Mouse (Mus musculus) lung, embryonic 16.5 days (tissue): Measurements from ENCODE around the gene Avpr2. TPM values are rescaled to one million over a fixed set of nuclear protein-coding genes. Genes with fewer than 3 reads are reported as not detected.

Experiments used
- ATAC-seq: fragments of 200-750 bp; cut with Nextera tagmentation; 2 replicates; pipeline ENCODE4 v1.8.0; 2017; ENCODE audit warnings: low read depth, mild to moderate bottlenecking, moderate library complexity
- H3K27ac ChIP-seq: fragments of 300-500 bp; sonication (generic); 2 replicates; pipeline ENCODE4 v1.5.1; 2014; ENCODE audit warnings: mild to moderate bottlenecking, control low read depth, low read length
- H3K27me3 ChIP-seq: fragments of 300-500 bp; sonication (generic); 2 replicates; pipeline ENCODE4 v1.6.1; 2014; ENCODE audit warnings: low read depth, low read length, mixed read lengths; ENCODE audit not compliant: control insufficient read depth, insufficient read depth
- H3K36me3 ChIP-seq: fragments of 300-500 bp; sonication (generic); 2 replicates; pipeline ENCODE4 v1.6.1; 2014; ENCODE audit warnings: low read length; ENCODE audit not compliant: control insufficient read depth, insufficient read depth
- H3K4me1 ChIP-seq: fragments of 300-500 bp; sonication (generic); replicated peaks from 2 replicates; pipeline ENCODE4 v1.6.1; 2014; ENCODE audit warnings: low read length, mixed read lengths; ENCODE audit not compliant: control insufficient read depth, insufficient read depth
- H3K4me2 ChIP-seq: fragments of 300-500 bp; sonication (generic); 2 replicates; pipeline ENCODE4 v1.6.1; 2014; ENCODE audit warnings: low read depth, low read length, control low read depth
- H3K4me3 ChIP-seq: fragments of 300-500 bp; sonication (generic); 2 replicates; pipeline ENCODE4 v1.5.1; 2014; ENCODE audit warnings: mild to moderate bottlenecking, low read length, control low read depth
- H3K9ac ChIP-seq: fragments of 300-500 bp; sonication (generic); 2 replicates; pipeline ENCODE4 v1.6.1; 2014; ENCODE audit warnings: low read length, control low read depth
- H3K9me3 ChIP-seq: fragments of 300-500 bp; sonication (generic); 2 replicates; pipeline ENCODE4 v1.6.1; 2016; ENCODE audit warnings: low read length; ENCODE audit not compliant: control insufficient read depth
- WGBS: fragments of 180-500 bp; shearing (Covaris S2); extraction: QIAGEN DNeasy Blood & Tissue Kit; methylation state at CpG from one replicate; pipeline ENCODE4 v1.1.7; 2014; 5-methylcytosine and 5-hydroxymethylcytosine counted together
- polyA plus RNA-seq: library from polyadenylated mRNA; unstranded; fragments of >200 nt; fragmentation: Nextera tagmentation; extraction: Ambion mirVana; gene quantifications from 2 replicates; pipeline ENCODE4 v1.2.1, GENCODE M21; 2015

Avpr2 gene
- polyA plus RNA-seq, 1 experiment from 2014 or later = 0.06 TPM

GRCm38 (mm10) chrX:73930402-73931062 lies 38.6 kb downstream of the Avpr2 start, which contains the start of gene Renbp:
TSS of gene Renbp (minus strand) at chrX:73930850.
- Histone ChIP-seq H3K4me1 (no peaks in the 10 kb centered on the region), H3K4me3 (peak within 1 kb of the TSS; percentile 47), H3K27me3 (no peaks in the 10 kb centered on the region), H3K9me3 (no peaks in the 10 kb centered on the region), H3K36me3 (no peaks in the 10 kb centered on the region), H3K27ac (no peak within 1 kb of the TSS), H3K9ac (peak within 1 kb of the TSS; percentile 50), H3K4me2 (peak within 1 kb of the TSS; percentile 49)
- 33% methylated on average over 17 of the region's 17 CpGs for WGBS
- ATAC-seq = peak; percentile 96

- 65% methylated on average over 2 of the region's 2 CpGs for WGBS
- Histone ChIP-seq H3K4me3 (no peak overlapping the region), H3K27ac (no peak overlapping the region), H3K9ac (no peak overlapping the region), H3K4me1 (no peaks in the 10 kb centered on the region), H3K36me3 (no peaks in the 10 kb centered on the region), H3K27me3 (no peaks in the 10 kb centered on the region), H3K4me2 (no peak overlapping the region), H3K9me3 (no peaks in the 10 kb centered on the region)
- ATAC-seq = no peak
Observed at GRCm38 (mm10) chrX:73931871-73932270, 40.0 kb downstream of the Avpr2 start.

- H3K4me1 ChIP-seq = no peaks in the 10 kb centered on the region
- H3K9ac ChIP-seq = no peak overlapping the region
- ATAC-seq = no peak
- H3K27me3 ChIP-seq = no peaks in the 10 kb centered on the region
- no peaks in the 10 kb centered on the region for H3K9me3 ChIP-seq
- 78% methylated on average over 2 of the region's 2 CpGs for WGBS
- no peak overlapping the region for H3K4me3 ChIP-seq
- H3K27ac ChIP-seq = no peak overlapping the region
- H3K36me3 ChIP-seq = peaks cover 18% of the 10 kb centered on the region
- H3K4me2 ChIP-seq = no peak overlapping the region
Observed at GRCm38 (mm10) chrX:73941860-73942259, 50.0 kb downstream of the Avpr2 start.

GRCm38 (mm10) chrX:73942294-73942693 lies 50.4 kb downstream of the Avpr2 start:
- WGBS = 83% methylated on average over 2 of the region's 2 CpGs
- no peaks in the 10 kb centered on the region for H3K27me3 ChIP-seq
- H3K4me2 ChIP-seq = no peak overlapping the region
- no peak overlapping the region for H3K9ac ChIP-seq
- no peak for ATAC-seq
- H3K36me3 ChIP-seq = peaks cover 22% of the 10 kb centered on the region
- H3K4me3 ChIP-seq = no peak overlapping the region
- H3K9me3 ChIP-seq = no peaks in the 10 kb centered on the region
- no peak overlapping the region for H3K27ac ChIP-seq
- no peaks in the 10 kb centered on the region for H3K4me1 ChIP-seq

Other genes starting within 250 kb of the Avpr2 start
- 14.7 and 16.3 TPM in 2 replicates for gene Pnck, start 232.0 kb upstream of the Avpr2 start, polyA plus RNA-seq
- 5.2 and 5.6 TPM in 2 replicates for gene Slc6a8, start 219.0 kb upstream of the Avpr2 start, polyA plus RNA-seq
- 301 and 317 TPM in 2 replicates for gene Bcap31, start 175.9 kb upstream of the Avpr2 start, polyA plus RNA-seq
- 27.9 and 29.5 TPM in 2 replicates for gene Abcd1, start 175.5 kb upstream of the Avpr2 start, polyA plus RNA-seq
- gene Plxnb3, start 135.0 kb upstream of the Avpr2 start, polyA plus RNA-seq = 0.35 and 0.52 TPM in 2 replicates
- 5.0 and 7.4 TPM in 2 replicates for gene Srpk3, start 117.7 kb upstream of the Avpr2 start, polyA plus RNA-seq
- gene Idh3g, start 105.2 kb upstream of the Avpr2 start, polyA plus RNA-seq = 219 and 236 TPM in 2 replicates
- 186 and 209 TPM in 2 replicates for gene Ssr4, start 105.1 kb upstream of the Avpr2 start, polyA plus RNA-seq
- 0.54 and 0.75 TPM in 2 replicates for gene Pdzd4, start 67.1 kb upstream of the Avpr2 start, polyA plus RNA-seq
- gene L1cam, start 4.0 kb downstream of the Avpr2 start, polyA plus RNA-seq = 3.2 and 4.3 TPM in 2 replicates
- 3.1 and 3.5 TPM in 2 replicates for gene Arhgap4, start 29.8 kb downstream of the Avpr2 start, polyA plus RNA-seq
- gene Naa10, start 29.8 kb downstream of the Avpr2 start, polyA plus RNA-seq = 132 and 136 TPM in 2 replicates
- 43.7 and 43.9 TPM in 2 replicates for gene Renbp, start 38.7 kb downstream of the Avpr2 start, polyA plus RNA-seq
- 48.4 and 48.7 TPM in 2 replicates for gene Hcfc1, start 74.3 kb downstream of the Avpr2 start, polyA plus RNA-seq
- 57.7 and 61.6 TPM in 2 replicates for gene Irak1, start 131.8 kb downstream of the Avpr2 start, polyA plus RNA-seq
- not detected in 2 replicates for gene Opn1mw, start 235.4 kb downstream of the Avpr2 start, polyA plus RNA-seq
- 11.5 and 11.6 TPM in 2 replicates for gene Mecp2, start 243.3 kb downstream of the Avpr2 start, polyA plus RNA-seq